12 mouse cellular contexts compared by ENCODE assay signal in genomic region chr1:86873745-86874144, GRCm38 (mm10).
"Had no signal": no experiment of that assay in that cellular context is flagged by ENCODE, and none has a peak within 500 bp of the region (broad histone marks: within the 10 kb centered on the region; RNA-seq: fewer than 3 reads in every experiment).

No protein-coding gene starts in this region.

- H3K27ac ChIP-seq: left cerebral cortex, adult 2 months; limb, embryonic 10.5 days; liver, embryonic 15.5 days; lung, embryonic 15.5 days; macrophage; neural tube, embryonic 12.5 days had no signal

- H3K36me3 ChIP-seq: liver, embryonic 15.5 days; lung, embryonic 15.5 days had no signal

- DNase-seq: kidney, adult 8-10 months; kidney, postnatal 25 days; midbrain, embryonic 14.5 days; right cerebral cortex, postnatal 14 days; thymus, postnatal 4 days had no signal

- H3K4me1 ChIP-seq: limb, embryonic 10.5 days; liver, embryonic 15.5 days; lung, embryonic 15.5 days; neural tube, embryonic 12.5 days had no signal

- H3K9me3 ChIP-seq: limb, embryonic 10.5 days; liver, embryonic 15.5 days; lung, embryonic 15.5 days; neural tube, embryonic 12.5 days had no signal

- H3K4me2 ChIP-seq: liver, embryonic 11.5 days; liver, embryonic 15.5 days; lung, embryonic 15.5 days; neural tube, embryonic 12.5 days had no signal

- H3K4me3 ChIP-seq: left cerebral cortex, adult 2 months; limb, embryonic 10.5 days; liver, embryonic 15.5 days; lung, embryonic 15.5 days; neural tube, embryonic 12.5 days had no signal

- H3K9ac ChIP-seq: liver, embryonic 15.5 days; lung, embryonic 15.5 days; neural tube, embryonic 12.5 days had no signal

- H3K27me3 ChIP-seq: liver, embryonic 15.5 days; lung, embryonic 15.5 days; neural tube, embryonic 12.5 days had no signal
